Mouse (Mus musculus): ENCODE data around the gene Trim65.
"Not testable (repeated sequence)": the region's sequence is repeated elsewhere in the genome, so short reads cannot be mapped to it uniquely, and the experiment has no call there.

Trim65 gene

GRCm38 (mm10) chr11:116142211-116142991 is 11.5 kb upstream of the Trim65 start:
- DNase-seq (ENCODE audit: extremely low read depth, low read depth, low spot score): no peak

- DNase-seq (ENCODE audit: extremely low read depth, low read depth, low spot score): no peak
Observed at GRCm38 (mm10) chr11:116138468-116139138, 7.7 kb upstream of the Trim65 start, which contains the start of gene Mrpl38. Mrpl38 (minus strand) TSS chr11:116138868.

- DNase-seq (ENCODE audit: extremely low read depth, low read depth, low spot score): no peak
Observed at GRCm38 (mm10) chr11:116138096-116138467, 7.2 kb upstream of the Trim65 start.

GRCm38 (mm10) chr11:116134171-116134570 is 3.2 kb upstream of the Trim65 start:
- DNase-seq (ENCODE audit: extremely low read depth, low read depth, low spot score): no peak

- DNase-seq (ENCODE audit: extremely low read depth, low read depth, low spot score): no peak
Observed at GRCm38 (mm10) chr11:116133497-116133896, 2.6 kb upstream of the Trim65 start.

GRCm38 (mm10) chr11:116132366-116133333 is 1.7 kb upstream of the Trim65 start:
- no peak for DNase-seq (ENCODE audit: extremely low read depth, low read depth, low spot score)

GRCm38 (mm10) chr11:116131349-116132170 is 632 bp upstream of the Trim65 start:
- DNase-seq (ENCODE audit: extremely low read depth, low read depth, low spot score): no peak

- no peak for DNase-seq (ENCODE audit: extremely low read depth, low read depth, low spot score)
Observed at GRCm38 (mm10) chr11:116129993-116130487, 888 bp downstream of the Trim65 start.

GRCm38 (mm10) chr11:116129091-116129790 is 1.7 kb downstream of the Trim65 start:
- no peak for DNase-seq (ENCODE audit: extremely low read depth, low read depth, low spot score)

GRCm38 (mm10) chr11:116127986-116128385 is 2.9 kb downstream of the Trim65 start:
- DNase-seq (ENCODE audit: extremely low read depth, low read depth, low spot score): no peak

- no peak for DNase-seq (ENCODE audit: extremely low read depth, low read depth, low spot score)
Observed at GRCm38 (mm10) chr11:116127156-116127980, 3.6 kb downstream of the Trim65 start, which contains the start of gene Trim47. Trim47 (minus strand) TSS chr11:116127210.

GRCm38 (mm10) chr11:116126261-116126660 is 4.7 kb downstream of the Trim65 start:
- no peak for DNase-seq (ENCODE audit: extremely low read depth, low read depth, low spot score)

- not testable (repeated sequence) for DNase-seq (ENCODE audit: extremely low read depth, low read depth, low spot score)
Observed at GRCm38 (mm10) chr11:116121731-116122245, 9.1 kb downstream of the Trim65 start.

GRCm38 (mm10) chr11:116117819-116118218 is 13.1 kb downstream of the Trim65 start:
- no peak for DNase-seq (ENCODE audit: extremely low read depth, low read depth, low spot score)

- no peak for DNase-seq (ENCODE audit: extremely low read depth, low read depth, low spot score)
Observed at GRCm38 (mm10) chr11:116117241-116117640, 13.7 kb downstream of the Trim65 start.

- DNase-seq (ENCODE audit: extremely low read depth, low read depth, low spot score): no peak
Observed at GRCm38 (mm10) chr11:116111611-116112203, 19.2 kb downstream of the Trim65 start.

GRCm38 (mm10) chr11:116111067-116111466 is 19.9 kb downstream of the Trim65 start:
- DNase-seq (ENCODE audit: extremely low read depth, low read depth, low spot score): no peak

GRCm38 (mm10) chr11:116110540-116110939 is 20.4 kb downstream of the Trim65 start:
- DNase-seq (ENCODE audit: extremely low read depth, low read depth, low spot score): no peak
